Mouse (Mus musculus) spleen, adult 12 weeks (tissue): ENCODE measurements around the gene Cnksr3.

ENCODE experiments used
- DNase-seq: peaks from one replicate; pipeline ENCODE4 v3.0.0; 2022; ENCODE audit warnings: low spot score

Cnksr3 gene

GRCm38 (mm10) chr10:7076662-7077211 is 135.3 kb downstream of the Cnksr3 start:
- no peak for DNase-seq

GRCm38 (mm10) chr10:7076201-7076600 is 135.8 kb downstream of the Cnksr3 start:
- DNase-seq: no peak

- no peak for DNase-seq
These were observed 136.4 kb downstream of the Cnksr3 start for GRCm38 (mm10) chr10:7075661-7076060.

GRCm38 (mm10) chr10:7074231-7074630 is 137.8 kb downstream of the Cnksr3 start:
- no peak for DNase-seq

- DNase-seq: no peak
These were observed 141.1 kb downstream of the Cnksr3 start for GRCm38 (mm10) chr10:7070924-7071323.

GRCm38 (mm10) chr10:7070100-7070835 is 141.8 kb downstream of the Cnksr3 start:
- no peak for DNase-seq

- no peak for DNase-seq
These were observed 142.9 kb downstream of the Cnksr3 start for GRCm38 (mm10) chr10:7069090-7069489.
